Comparison of ENCODE assay signal across 23 mouse cellular contexts in the genomic region with DNA sequence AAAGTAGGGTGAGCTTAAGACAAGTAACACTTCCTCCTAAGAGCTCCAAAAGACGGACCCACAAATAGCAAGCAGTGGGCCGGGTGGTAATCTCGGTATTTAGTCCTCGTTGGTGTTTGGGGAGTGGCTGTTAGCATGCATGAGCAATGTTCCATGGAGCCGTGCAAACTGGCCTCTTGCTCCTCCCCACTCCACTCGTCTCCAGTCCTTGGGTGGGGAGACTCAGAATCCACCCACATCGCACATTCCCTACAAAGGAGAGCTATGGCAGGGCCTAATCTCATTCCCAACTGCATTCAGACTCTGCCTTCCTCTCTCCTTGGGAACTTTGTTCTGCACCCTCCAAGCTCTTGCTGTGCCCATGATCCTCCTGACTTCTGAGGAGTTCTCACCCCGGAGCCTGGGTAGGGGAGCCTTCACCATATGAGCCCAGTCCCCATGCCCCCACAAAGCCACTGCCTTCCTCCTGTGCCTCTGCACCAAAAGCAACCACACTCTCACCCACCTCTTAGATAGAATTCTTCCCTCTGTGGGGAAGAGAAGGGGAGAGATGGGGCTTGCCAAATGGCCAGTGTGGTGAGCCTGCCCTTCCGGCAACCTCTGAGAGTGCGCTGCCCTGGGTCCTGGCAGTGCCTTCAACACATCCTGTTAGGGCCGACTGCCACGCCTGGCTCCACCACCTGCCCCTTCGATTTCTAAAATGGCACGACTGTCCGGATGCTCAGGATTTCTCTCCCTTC.
DNase-seq lines count a peak whose midpoint lies in the region; ATAC-seq and TF ChIP-seq lines count a peak whose summit lies in the region.
"Had no signal": no experiment of that assay in that cellular context is flagged by ENCODE, and none has a peak within 500 bp of the region (broad histone marks: within the 10 kb centered on the region; RNA-seq: fewer than 3 reads in every experiment).

No protein-coding gene starts in this region.

- no peak for TF ChIP-seq CTCF in kidney, postnatal 0 days (IDR thresholded peaks at IDR 0.05; ENCODE audit: low read depth)

- H3K9me3 ChIP-seq in kidney, postnatal 0 days (replicated peaks; ENCODE audit: low read length) = no peaks in the 10 kb centered on the region
- H3K9me3 ChIP-seq: embryonic facial prominence, embryonic 15.5 days; hindbrain, embryonic 13.5 days; kidney, embryonic 15.5 days; limb, embryonic 13.5 days; liver, embryonic 12.5 days; midbrain, embryonic 12.5 days; neural tube, embryonic 15.5 days had no signal

- no peak for ATAC-seq in kidney, postnatal 0 days (replicated peaks; ENCODE audit: low FRiP score, low read depth)
- ATAC-seq: forebrain, embryonic 16.5 days; liver, embryonic 12.5 days had no signal

- H3K9ac ChIP-seq in kidney, postnatal 0 days (ENCODE audit: low read depth, low read length) = no peak overlapping the region
- H3K9ac ChIP-seq: embryonic facial prominence, embryonic 15.5 days; hindbrain, embryonic 13.5 days; kidney, embryonic 15.5 days; limb, embryonic 13.5 days; liver, embryonic 12.5 days; midbrain, embryonic 12.5 days; neural tube, embryonic 15.5 days had no signal

- no peaks in the 10 kb centered on the region for H3K4me1 ChIP-seq in kidney, postnatal 0 days (replicated peaks; ENCODE audit: insufficient read depth, low read length)
- H3K4me1 ChIP-seq: embryonic facial prominence, embryonic 15.5 days; hindbrain, embryonic 13.5 days; kidney, embryonic 15.5 days; limb, embryonic 13.5 days; liver, embryonic 12.5 days; midbrain, embryonic 12.5 days; neural tube, embryonic 15.5 days had no signal

- peak; percentile 30 to 36 for DNase-seq in frontal cortex, postnatal 36 days (ENCODE audit: low spot score in 2 of 2)
- DNase-seq in frontal cortex, postnatal 10 days (ENCODE audit: low spot score in 2 of 2) = no peak
- DNase-seq in kidney, postnatal 0 days (ENCODE audit: low spot score) = peak; percentile 4
- DNase-seq in kidney, postnatal 36 days = no peak
- peak; percentile 17 for DNase-seq in right cerebral cortex, postnatal 25 days
- DNase-seq in right cerebral cortex, postnatal 14 days = no peak
- no peak for DNase-seq in adrenal gland, postnatal 25 days
- DNase-seq: adrenal gland, adult 2 months; cerebellum, adult 8-10 months; heart, adult 18-20 months; heart, postnatal 36 days; kidney, adult 11 months; lung, adult 18-20 months; thymus, adult 2 months; thymus, postnatal 4 days had no signal

- no peak overlapping the region for H3K4me3 ChIP-seq in kidney, postnatal 0 days (replicated peaks; ENCODE audit: low read depth, low read length)
- H3K4me3 ChIP-seq: embryonic facial prominence, embryonic 15.5 days; hindbrain, embryonic 13.5 days; kidney, embryonic 15.5 days; limb, embryonic 13.5 days; liver, embryonic 12.5 days; midbrain, embryonic 12.5 days; neural tube, embryonic 15.5 days had no signal

- H3K27ac ChIP-seq in kidney, postnatal 0 days = no peak overlapping the region
- H3K27ac ChIP-seq: embryonic facial prominence, embryonic 15.5 days; hindbrain, embryonic 13.5 days; kidney, embryonic 15.5 days; limb, embryonic 13.5 days; liver, embryonic 12.5 days; midbrain, embryonic 12.5 days; neural tube, embryonic 15.5 days had no signal

- H3K36me3 ChIP-seq in kidney, postnatal 0 days (ENCODE audit: insufficient read depth, low read length) = no peaks in the 10 kb centered on the region
- H3K36me3 ChIP-seq: embryonic facial prominence, embryonic 15.5 days; hindbrain, embryonic 13.5 days; kidney, embryonic 15.5 days; limb, embryonic 13.5 days; liver, embryonic 12.5 days; midbrain, embryonic 12.5 days; neural tube, embryonic 15.5 days had no signal

- WGBS in kidney, postnatal 0 days = 58% methylated on average over 15 of the region's 15 CpGs

- no peaks in the 10 kb centered on the region for H3K27me3 ChIP-seq in kidney, postnatal 0 days (ENCODE audit: insufficient read depth, low read length)
- H3K27me3 ChIP-seq: embryonic facial prominence, embryonic 15.5 days; hindbrain, embryonic 13.5 days; kidney, embryonic 15.5 days; limb, embryonic 13.5 days; liver, embryonic 12.5 days; neural tube, embryonic 15.5 days had no signal

- no peak overlapping the region for H3K4me2 ChIP-seq in kidney, postnatal 0 days (ENCODE audit: low read length)
- H3K4me2 ChIP-seq: embryonic facial prominence, embryonic 15.5 days; hindbrain, embryonic 13.5 days; kidney, embryonic 15.5 days; limb, embryonic 13.5 days; liver, embryonic 12.5 days; midbrain, embryonic 12.5 days; neural tube, embryonic 15.5 days had no signal

Comparison
In these comparisons a context has a peak if more than half of its experiments do, and no peak if none do; other contexts are left out.
1. DNase-seq: peak in frontal cortex, postnatal 36 days (2 of 2), kidney, postnatal 0 days (single experiment) and right cerebral cortex, postnatal 25 days (single experiment); none in frontal cortex, postnatal 10 days (0 of 2), kidney, postnatal 36 days (0 of 2), right cerebral cortex, postnatal 14 days (single experiment) and adrenal gland, postnatal 25 days (single experiment).